Mouse (Mus musculus) CH12.LX (cell line): ENCODE results near the gene Fchsd2. TPM values are rescaled to one million over a fixed set of nuclear protein-coding genes. Genes with fewer than 3 reads are reported as not detected.

ENCODE experiments used
- DNase-seq: peaks from one replicate; pipeline ENCODE4 v3.0.0-alpha.2; 2013; ENCODE audit errors: extremely low read depth
- H3K27ac ChIP-seq: 2 replicates; pipeline ENCODE4 v1.5.1; 2012; ENCODE audit warnings: low read depth, mild to moderate bottlenecking, control low read depth, moderate library complexity; ENCODE audit not compliant: insufficient read depth
- H3K27me3 ChIP-seq: replicated peaks from 2 replicates; pipeline ENCODE3; 2012; ENCODE audit warnings: inconsistent platforms
- H3K36me3 ChIP-seq, 2 experiments: replicated peaks in 1 of 2; 2 replicates each; pipeline versions ENCODE3 to v1.6.1; 2012; ENCODE audit warnings: inconsistent platforms in 1 of 2, low read length in 1 of 2, mild to moderate bottlenecking in 1 of 2, mixed read lengths in 1 of 2, moderate library complexity in 1 of 2; ENCODE audit not compliant: control insufficient read depth in 1 of 2, insufficient read depth in 1 of 2
- H3K4me1 ChIP-seq, 2 experiments: 2 replicates each; pipeline ENCODE4 v1.6.1; 2012; ENCODE audit warnings: inconsistent platforms in 1 of 2, moderate library complexity in 1 of 2; ENCODE audit not compliant: insufficient read depth in 2 of 2, control insufficient read depth in 1 of 2
- H3K4me2 ChIP-seq: 2 replicates; pipeline ENCODE4 v1.6.1; 2012; ENCODE audit warnings: low read depth, mild to moderate bottlenecking, control low read depth; ENCODE audit not compliant: poor library complexity, insufficient read depth, severe bottlenecking
- H3K4me3 ChIP-seq, 3 experiments: fragments of 150-350 bp in 1 of 3; sonication (generic) in 1 of 3; replicated peaks in 1 of 3; 2 replicates each; pipeline versions ENCODE3 to v1.5.1; 2011 to 2012; ENCODE audit warnings: low read depth in 2 of 3, low read length in 2 of 3, mild to moderate bottlenecking in 2 of 3, moderate library complexity in 2 of 3, control low read depth in 1 of 3, improper control_type of control experiment in 1 of 3, inconsistent platforms in 1 of 3, mixed read lengths in 1 of 3; ENCODE audit not compliant: poor library complexity in 1 of 3
- H3K79me2 ChIP-seq: replicated peaks from 2 replicates; pipeline ENCODE4 v1.6.1; 2012; ENCODE audit warnings: mild to moderate bottlenecking, moderate library complexity; ENCODE audit not compliant: control insufficient read depth, poor library complexity, insufficient read depth, severe bottlenecking; ENCODE audit errors: extremely low read depth
- H3K9ac ChIP-seq: 2 replicates; pipeline ENCODE4 v1.6.1; 2012; ENCODE audit warnings: low read depth, mild to moderate bottlenecking, control low read depth, moderate library complexity; ENCODE audit not compliant: insufficient read depth
- H3K9me3 ChIP-seq: replicated peaks from 2 replicates; pipeline ENCODE3; 2012; ENCODE audit warnings: low read length, inconsistent platforms, mixed read lengths
- BHLHE40 ChIP-seq: IDR thresholded peaks from 2 replicates; pipeline ENCODE4 v1.6.1; 2011; ENCODE audit warnings: mild to moderate bottlenecking, low read depth, low read length, improper control_type of control experiment
- CHD1 ChIP-seq: IDR thresholded peaks from 2 replicates; pipeline ENCODE4 v1.6.1; 2012; ENCODE audit warnings: low read depth, low read length, improper control_type of control experiment, inconsistent platforms
- ELF1 ChIP-seq: IDR thresholded peaks from 2 replicates; pipeline ENCODE4 v1.6.1; 2014; ENCODE audit warnings: low read depth, mild to moderate bottlenecking, inconsistent platforms, low read length, improper control_type of control experiment
- EP300 ChIP-seq: IDR thresholded peaks from 2 replicates; pipeline ENCODE4 v1.6.1; 2011; ENCODE audit warnings: low read length, improper control_type of control experiment
- ETS1 ChIP-seq: conservative IDR thresholded peaks from 2 replicates; pipeline ENCODE4 v1.6.1; 2012; ENCODE audit warnings: low read depth, mild to moderate bottlenecking, inconsistent platforms, low read length, improper control_type of control experiment, moderate library complexity
- IRF4 ChIP-seq: IDR thresholded peaks from 2 replicates; pipeline ENCODE4 v1.6.1; 2014; ENCODE audit warnings: low read depth, mild to moderate bottlenecking, inconsistent platforms, low read length, improper control_type of control experiment
- MAFK ChIP-seq: IDR thresholded peaks from 2 replicates; pipeline ENCODE4 v1.6.1; 2011; ENCODE audit warnings: low read length, improper control_type of control experiment; ENCODE audit not compliant: insufficient replicate concordance
- MAX ChIP-seq: IDR thresholded peaks from 2 replicates; pipeline ENCODE4 v1.6.1; 2011; ENCODE audit warnings: low read length, improper control_type of control experiment
- MAZ ChIP-seq: IDR thresholded peaks from 2 replicates; pipeline ENCODE4 v1.6.1; 2012; ENCODE audit warnings: low read depth, mild to moderate bottlenecking, inconsistent platforms, low read length, improper control_type of control experiment, moderate library complexity
- MEF2A ChIP-seq: IDR thresholded peaks from 2 replicates; pipeline ENCODE4 v1.6.1; 2014; ENCODE audit warnings: low read depth, mild to moderate bottlenecking, inconsistent platforms, low read length, improper control_type of control experiment, borderline replicate concordance
- MYC ChIP-seq: IDR thresholded peaks from 2 replicates; pipeline ENCODE4 v1.6.1; 2011; ENCODE audit warnings: low read depth, mild to moderate bottlenecking, improper control_type of control experiment, low read length
- NELFE ChIP-seq: IDR thresholded peaks from 2 replicates; pipeline ENCODE4 v1.6.1; 2011; ENCODE audit warnings: low read depth, low read length, improper control_type of control experiment
- NRF1 ChIP-seq: IDR thresholded peaks from 2 replicates; pipeline ENCODE4 v1.6.1; 2014; ENCODE audit warnings: low read depth, mild to moderate bottlenecking, inconsistent platforms, low read length, improper control_type of control experiment, moderate library complexity
- POLR2A ChIP-seq: IDR thresholded peaks from 2 replicates; pipeline ENCODE4 v1.6.1; 2011; ENCODE audit warnings: low read depth, mild to moderate bottlenecking, improper control_type of control experiment, low read length
- POLR2AphosphoS2 ChIP-seq: IDR thresholded peaks from 2 replicates; pipeline ENCODE4 v1.6.1; 2011; ENCODE audit warnings: low read depth, low read length, improper control_type of control experiment
- RAD21 ChIP-seq: IDR thresholded peaks from 2 replicates; pipeline ENCODE4 v1.6.1; 2011; ENCODE audit warnings: low read depth, mild to moderate bottlenecking, low read length, improper control_type of control experiment, moderate library complexity
- RCOR1 ChIP-seq: conservative IDR thresholded peaks from 2 replicates; pipeline ENCODE4 v1.6.1; 2012; ENCODE audit warnings: low read depth, mild to moderate bottlenecking, inconsistent platforms, low read length, improper control_type of control experiment
- SMC3 ChIP-seq: IDR thresholded peaks from 2 replicates; pipeline ENCODE4 v1.6.1; 2011; ENCODE audit warnings: low read depth, low read length, improper control_type of control experiment
- TCF12 ChIP-seq: IDR thresholded peaks from 2 replicates; pipeline ENCODE4 v1.6.1; 2014; ENCODE audit warnings: low read depth, mild to moderate bottlenecking, inconsistent platforms, low read length, improper control_type of control experiment
- ZKSCAN1 ChIP-seq: IDR thresholded peaks from 2 replicates; pipeline ENCODE4 v1.6.1; 2012; ENCODE audit warnings: low read depth, inconsistent platforms, low read length, improper control_type of control experiment, borderline replicate concordance
- ZNF384 ChIP-seq: IDR thresholded peaks from 2 replicates; pipeline ENCODE4 v1.6.1; 2012; ENCODE audit warnings: low read depth, low read length, improper control_type of control experiment, inconsistent platforms
- dilution Hi-C: fragments of 300-500 bp; cut with MboI; formaldehyde crosslinking; loops from 2 replicates; pipeline ENCODE4 v1.14.3; 2020; ENCODE audit warnings: low sequenced_read_pairs; ENCODE audit not compliant: extremely low pct_unique_long_range_greater_than_20kb, extremely low pct_ligation_motif_present
- in situ Hi-C: fragments of 300-500 bp; cut with MboI; formaldehyde crosslinking; loops from 3 replicates; pipeline ENCODE4 v1.14.3; 2019; ENCODE audit warnings: low sequenced_read_pairs, low pct_ligation_motif_present, low pct_unique_long_range_greater_than_20kb, mixed read lengths
- polyA plus RNA-seq: library from polyadenylated mRNA; unstranded; fragments of >175 nt; gene quantifications from 2 replicates; pipeline ENCODE4 v1.2.1, GENCODE M21; 2012; ENCODE audit warnings: low read depth; ENCODE audit not compliant: insufficient read length
- total RNA-seq, 2 experiments: library from RNA; depleted of rRNA; stranded (reverse); fragments of 300-350 nt in 1 of 2; fragments of >200 nt in 1 of 2; gene quantifications; 2 replicates each; pipeline ENCODE4 v1.2.3; 2012 to 2014

Gene Fchsd2
- total and polyA plus RNA-seq, 3 experiments = 23.8 to 38.2 (median 25.5) TPM

DNA sequence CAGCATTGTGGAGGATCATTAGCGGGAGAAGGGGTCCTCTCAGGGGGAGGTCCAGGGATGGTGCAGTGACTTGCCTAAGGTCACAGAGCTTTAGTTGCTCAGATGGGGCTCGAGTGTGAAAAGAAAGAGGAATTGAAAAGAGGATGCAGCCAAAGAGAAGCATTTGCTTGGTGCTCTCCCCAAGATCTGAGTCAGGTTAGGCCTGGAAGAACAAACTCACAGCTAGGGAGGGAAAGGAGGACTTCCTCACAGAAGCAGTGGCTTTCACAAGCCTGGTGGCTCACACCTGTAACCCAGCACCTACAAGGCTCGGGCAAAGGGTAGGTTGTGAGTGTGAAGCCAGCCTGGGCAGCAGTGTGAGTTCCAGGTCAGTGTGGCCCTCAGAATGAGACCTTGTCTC is 568 bp downstream of the Fchsd2 start (continued):
- TF ChIP-seq MAX (peak; percentile 86), RAD21 (no peak; the same call in none of the 2 replicates), ZKSCAN1 (no peak), NELFE (0 out of 2 replicates have a peak, but pooled peaks have one; percentile 54), CHD1 (no peak; the same call in 1 of the 2 replicates), ELF1 (peak; percentile 61; the same call in 1 of the 2 replicates)

DNA sequence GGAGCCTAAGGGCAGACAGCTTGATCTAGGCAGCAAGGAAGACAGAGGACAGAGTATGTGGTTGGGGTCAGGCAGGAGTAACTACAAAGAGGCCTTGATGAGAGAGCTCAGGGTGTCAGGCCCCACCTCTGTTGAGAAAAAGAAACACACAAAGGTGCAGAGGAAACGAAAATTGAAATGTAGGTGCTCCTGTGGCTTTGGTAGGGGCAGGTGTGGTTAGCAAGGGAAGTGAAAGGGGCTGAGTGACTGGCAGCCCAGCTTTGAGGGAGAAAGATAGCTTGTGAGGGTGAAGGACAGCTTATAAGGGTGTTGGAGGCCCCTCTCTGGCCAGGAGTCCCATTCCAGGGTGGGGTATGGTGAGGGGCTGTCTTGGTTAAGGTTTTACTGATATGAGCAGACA is 2.1 kb downstream of the Fchsd2 start:
- Histone ChIP-seq H3K27ac (peak overlapping the region; percentile 94), H3K79me2 (no peaks in the 10 kb centered on the region), H3K4me2 (peak overlapping the region; percentile 64), H3K4me1 (peaks cover 24 to 70% of the 10 kb centered on the region in 2 experiments), H3K9me3 (peaks cover 3% of the 10 kb centered on the region), H3K27me3 (no peaks in the 10 kb centered on the region), H3K36me3 (peaks cover 0 to 8% of the 10 kb centered on the region in 2 experiments), H3K9ac (peak overlapping the region; percentile 23; the same call in 1 of the 2 replicates), H3K4me3 (no peak overlapping the region)
- DNase-seq = peak; percentile 77
- dilution Hi-C loops (no loop called here), in situ Hi-C loops (no loop called here)
- no peak for TF ChIP-seq NELFE
- TF ChIP-seq POLR2AphosphoS2 = no peak
- peak; percentile 88 for TF ChIP-seq EP300
- TF ChIP-seq TCF12 = peak; percentile 91
- peak; percentile 56; the same call in 1 of the 2 replicates for TF ChIP-seq MAFK
- TF ChIP-seq MYC = 0 out of 2 replicates have a peak, but pooled peaks have one; percentile 19
- 0 out of 2 replicates have a peak, but pooled peaks have one; percentile 40 for TF ChIP-seq MAZ
- TF ChIP-seq POLR2A = peak; percentile 48
- peak; percentile 54; the same call in 1 of the 2 replicates for TF ChIP-seq MEF2A
- 0 out of 2 replicates have a peak, but pooled peaks have one; percentile 15 for TF ChIP-seq CHD1
- TF ChIP-seq BHLHE40 = peak; percentile 62
- no peak for TF ChIP-seq NRF1
- TF ChIP-seq ZNF384 = no peak
- TF ChIP-seq SMC3 = peak; percentile 28; the same call in 1 of the 2 replicates
- TF ChIP-seq IRF4 = peak; percentile 84
- TF ChIP-seq ETS1 = peak; percentile 55
- no peak for TF ChIP-seq ELF1
- TF ChIP-seq RCOR1 = 0 out of 2 replicates have a peak, but pooled peaks have one; percentile 16
